Mouse (Mus musculus): ENCODE data around the gene Foxk2. TPM values are rescaled to one million over a fixed set of nuclear protein-coding genes. Genes with fewer than 3 reads are reported as not detected.
A peak's percentile ranks its signal among the peaks of the same experiment; 100 is the strongest.

Gene Foxk2
- total RNA-seq (2012; rRNA removed): 19.1 and 23.2 TPM in 2 replicates

GRCm38 (mm10) chr11:121259160-121260100 is at the start of gene Foxk2:
Foxk2 (plus strand) TSS chr11:121259990.
- TF ChIP-seq HCFC1 (IDR thresholded peaks at IDR 0.05; ENCODE audit: borderline replicate concordance, insufficient read depth, low read length) (0 out of 2 replicates have a peak, but pooled peaks have one; percentile 39), CHD2 (IDR thresholded peaks at IDR 0.05; ENCODE audit: low read depth, low read length) (no peak)
- H3K9me3 ChIP-seq (ENCODE audit: control insufficient read depth, insufficient read depth, low read depth, low read length): no peaks in the 10 kb centered on the region
- peak; percentile 69 for DNase-seq (ENCODE audit: low read depth, low spot score)
- H3K4me3 ChIP-seq (ENCODE audit: insufficient read depth in 1 of 2, low read depth in 1 of 2, low read length in 2 of 2, poor library complexity in 1 of 2, severe bottlenecking in 1 of 2): peak within 1 kb of the TSS; percentile 77 to 91
- peaks cover 1 to 5% of the 10 kb centered on the region in 2 experiments; a peak in 2 of 4 replicates for H3K4me1 ChIP-seq (ENCODE audit: control insufficient read depth in 2 of 2, insufficient read depth in 2 of 2, low read length in 2 of 2, poor library complexity in 1 of 2)
- no peak within 1 kb of the TSS; the same call in 1 of the 2 replicates for H3K27ac ChIP-seq (ENCODE audit: insufficient read depth, low read depth, low read length, poor library complexity, severe bottlenecking)
- H3K9ac ChIP-seq (ENCODE audit: insufficient read depth, low read depth, low read length, poor library complexity, severe bottlenecking): peak within 1 kb of the TSS; percentile 93
- in situ Hi-C loops (cut with MboI; ENCODE audit: low sequenced_read_pairs in 2 of 2, unreplicated experiment in 2 of 2): no loop called here
- peaks cover 9% of the 10 kb centered on the region; the same call in 1 of the 2 replicates for H3K36me3 ChIP-seq (ENCODE audit: control insufficient read depth, insufficient read depth, low read length, poor library complexity, severe bottlenecking)

GRCm38 (mm10) chr11:121216831-121217230 is 43.0 kb upstream of the Foxk2 start:
- Histone ChIP-seq H3K9ac (ENCODE audit: insufficient read depth, low read depth, low read length, poor library complexity, severe bottlenecking) (no peak overlapping the region), H3K36me3 (ENCODE audit: control insufficient read depth, insufficient read depth, low read length, poor library complexity, severe bottlenecking) (peaks cover 18% of the 10 kb centered on the region), H3K4me3 (ENCODE audit: insufficient read depth in 1 of 2, low read depth in 1 of 2, low read length in 2 of 2, poor library complexity in 1 of 2, severe bottlenecking in 1 of 2) (no peak overlapping the region), H3K4me1 (ENCODE audit: control insufficient read depth in 2 of 2, insufficient read depth in 2 of 2, low read length in 2 of 2, poor library complexity in 1 of 2) (0 out of 4 replicates have a peak, but pooled peaks cover 0 to 1% of the 10 kb centered on the region in 2 experiments), H3K27ac (ENCODE audit: insufficient read depth, low read depth, low read length, poor library complexity, severe bottlenecking) (no peak overlapping the region), H3K9me3 (ENCODE audit: control insufficient read depth, insufficient read depth, low read depth, low read length) (no peaks in the 10 kb centered on the region)
- no peak for DNase-seq (ENCODE audit: low read depth, low spot score)
- TF ChIP-seq HCFC1 (IDR thresholded peaks at IDR 0.05; ENCODE audit: borderline replicate concordance, insufficient read depth, low read length) (no peak), ZNF384 (IDR thresholded peaks at IDR 0.05; ENCODE audit: low read depth, low read length) (no peak), MAFK (IDR thresholded peaks at IDR 0.05; ENCODE audit: insufficient read depth, low read depth, low read length) (no peak), CHD2 (IDR thresholded peaks at IDR 0.05; ENCODE audit: low read depth, low read length) (no peak)
- in situ Hi-C loops (cut with MboI; ENCODE audit: low sequenced_read_pairs in 2 of 2, unreplicated experiment in 2 of 2): no loop called here

- no peaks in the 10 kb centered on the region for H3K4me1 ChIP-seq (ENCODE audit: control insufficient read depth in 2 of 2, insufficient read depth in 2 of 2, low read length in 2 of 2, poor library complexity in 1 of 2)
- H3K36me3 ChIP-seq (ENCODE audit: control insufficient read depth, insufficient read depth, low read length, poor library complexity, severe bottlenecking): peaks cover 23% of the 10 kb centered on the region; the same call in 1 of the 2 replicates
Measured at GRCm38 (mm10) chr11:121219776-121220175, 40.0 kb upstream of the Foxk2 start.

GRCm38 (mm10) chr11:121220771-121221170 is 39.0 kb upstream of the Foxk2 start:
- TF ChIP-seq CHD2 (IDR thresholded peaks at IDR 0.05; ENCODE audit: low read depth, low read length) (no peak), HCFC1 (IDR thresholded peaks at IDR 0.05; ENCODE audit: borderline replicate concordance, insufficient read depth, low read length) (no peak), ZNF384 (IDR thresholded peaks at IDR 0.05; ENCODE audit: low read depth, low read length) (no peak), MAFK (IDR thresholded peaks at IDR 0.05; ENCODE audit: insufficient read depth, low read depth, low read length) (no peak), ZC3H11A (IDR thresholded peaks at IDR 0.05; ENCODE audit: borderline replicate concordance, low read depth, low read length) (no peak)
- Histone ChIP-seq H3K9ac (ENCODE audit: insufficient read depth, low read depth, low read length, poor library complexity, severe bottlenecking) (no peak overlapping the region), H3K27ac (ENCODE audit: insufficient read depth, low read depth, low read length, poor library complexity, severe bottlenecking) (no peak overlapping the region), H3K4me3 (ENCODE audit: insufficient read depth in 1 of 2, low read depth in 1 of 2, low read length in 2 of 2, poor library complexity in 1 of 2, severe bottlenecking in 1 of 2) (no peak overlapping the region), H3K4me1 (ENCODE audit: control insufficient read depth in 2 of 2, insufficient read depth in 2 of 2, low read length in 2 of 2, poor library complexity in 1 of 2) (no peaks in the 10 kb centered on the region), H3K36me3 (ENCODE audit: control insufficient read depth, insufficient read depth, low read length, poor library complexity, severe bottlenecking) (peaks cover 27% of the 10 kb centered on the region), H3K9me3 (ENCODE audit: control insufficient read depth, insufficient read depth, low read depth, low read length) (no peaks in the 10 kb centered on the region)
- DNase-seq (ENCODE audit: low read depth, low spot score): no peak
- in situ Hi-C loops (cut with MboI; ENCODE audit: low sequenced_read_pairs in 2 of 2, unreplicated experiment in 2 of 2): no loop called here

More at GRCm38 (mm10) chr11:121219776-121220175, 40.0 kb upstream of the Foxk2 start:
- TF ChIP-seq ZC3H11A (IDR thresholded peaks at IDR 0.05; ENCODE audit: borderline replicate concordance, low read depth, low read length) (no peak), HCFC1 (IDR thresholded peaks at IDR 0.05; ENCODE audit: borderline replicate concordance, insufficient read depth, low read length) (no peak), ZNF384 (IDR thresholded peaks at IDR 0.05; ENCODE audit: low read depth, low read length) (no peak)
- Histone ChIP-seq H3K4me3 (ENCODE audit: insufficient read depth in 1 of 2, low read depth in 1 of 2, low read length in 2 of 2, poor library complexity in 1 of 2, severe bottlenecking in 1 of 2) (no peak overlapping the region), H3K9me3 (ENCODE audit: control insufficient read depth, insufficient read depth, low read depth, low read length) (no peaks in the 10 kb centered on the region), H3K9ac (ENCODE audit: insufficient read depth, low read depth, low read length, poor library complexity, severe bottlenecking) (no peak overlapping the region), H3K27ac (ENCODE audit: insufficient read depth, low read depth, low read length, poor library complexity, severe bottlenecking) (no peak overlapping the region)
- DNase-seq (ENCODE audit: low read depth, low spot score): no peak
- in situ Hi-C loops (cut with MboI; ENCODE audit: low sequenced_read_pairs in 2 of 2, unreplicated experiment in 2 of 2): no loop called here

All from ES-E14 (cell line).